Mouse (Mus musculus) hematopoietic multipotent progenitor cell, adult 10-12 weeks (in vitro differentiated cells): ENCODE results near the gene Cstl1. TPM values are rescaled to one million over a fixed set of nuclear protein-coding genes. Genes with fewer than 3 reads are reported as not detected.

ENCODE experiments used
- polyA plus RNA-seq: library from polyadenylated mRNA; stranded (reverse); fragments of >175 nt; gene quantifications from 2 replicates; pipeline ENCODE4 v1.2.3, GENCODE M21; 2012; ENCODE audit warnings: low replicate concordance

Cstl1 gene
- not detected in 2 replicates for polyA plus RNA-seq

DNA sequence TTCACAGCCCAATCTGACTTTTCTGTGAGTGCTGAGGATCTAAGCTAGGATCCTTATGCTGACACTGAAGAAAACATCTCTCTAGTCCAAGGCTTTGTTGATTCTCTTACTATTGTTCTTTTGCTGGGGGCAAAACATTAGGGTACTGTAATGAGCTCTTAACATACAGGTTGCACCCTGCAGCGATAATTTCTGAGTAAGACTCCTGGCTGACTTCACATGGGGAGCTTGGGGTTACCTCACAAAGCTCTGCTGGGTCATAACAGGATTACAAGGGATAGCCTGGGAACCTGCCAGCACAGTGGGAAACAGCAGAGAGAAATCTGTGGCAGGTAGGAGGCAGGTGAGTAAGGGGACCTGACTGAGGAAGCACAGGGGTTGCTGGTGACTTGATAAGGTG, at the start of gene Cstl1:
TSS of gene Cstl1 (plus strand) at position 301 of the 400 bp plus-strand sequence.

GRCm38 (mm10) chr2:148732327-148733000, 17.7 kb upstream of the Cstl1 start, which contains the start of gene Napb:
Napb (minus strand) TSS chr2:148732467.

GRCm38 (mm10) chr2:148771397-148771796, 21.2 kb downstream of the Cstl1 start, which contains the start of gene Cst11:
Cst11 (minus strand) TSS chr2:148771497.

DNA sequence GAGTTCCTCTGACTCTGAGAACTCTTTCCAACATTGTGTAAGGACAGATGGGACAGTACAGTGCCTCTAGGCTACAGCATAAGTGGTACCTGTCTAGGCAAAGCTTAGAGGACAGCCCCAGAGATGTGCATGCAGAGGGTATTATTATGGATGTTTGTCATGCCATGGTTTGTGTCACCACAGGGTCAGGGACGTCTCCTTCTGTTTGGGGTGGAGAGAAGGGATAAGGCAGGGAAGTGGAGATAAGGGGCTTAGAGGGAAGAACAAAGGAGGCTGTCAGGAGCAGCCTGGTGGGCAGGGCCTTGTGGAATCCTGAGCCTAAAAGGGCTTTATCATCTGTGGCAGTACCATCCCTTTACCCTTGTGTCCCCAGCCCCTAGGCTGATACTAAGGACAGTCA, 31.6 kb downstream of the Cstl1 start, which contains the start of gene 8030411F24Rik:
TSS of gene 8030411F24Rik (plus strand) at position 301 of the 400 bp plus-strand sequence.

GRCm38 (mm10) chr2:148789142-148789541, 39.0 kb downstream of the Cstl1 start, which contains the start of gene Cst12:
Cst12 (plus strand) TSS chr2:148789361.

GRCm38 (mm10) chr2:148798485-148798884, 48.3 kb downstream of the Cstl1 start, which contains the start of gene Cst8:
Cst8 (plus strand) TSS chr2:148798785.

Other genes starting within 250 kb of the Cstl1 start
- gene Nxt1, start 77.8 kb upstream of the Cstl1 start, polyA plus RNA-seq, result 18.2 and 18.4 TPM in 2 replicates
- gene Gzf1, start 69.3 kb upstream of the Cstl1 start, polyA plus RNA-seq, result 6.3 and 9.9 TPM in 2 replicates
- gene Napb, start 17.9 kb upstream of the Cstl1 start, polyA plus RNA-seq, result 0.05 and 0.13 TPM in 2 replicates
- gene Cst11, start 21.1 kb downstream of the Cstl1 start, polyA plus RNA-seq, result not detected in 2 replicates
- not detected in 2 replicates for gene 8030411F24Rik, start 31.7 kb downstream of the Cstl1 start, polyA plus RNA-seq
- not detected in 2 replicates for gene Cst12, start 39.0 kb downstream of the Cstl1 start, polyA plus RNA-seq
- gene Cst8, start 48.4 kb downstream of the Cstl1 start, polyA plus RNA-seq, result not detected in 2 replicates
- not detected in 2 replicates for gene Cst13, start 69.7 kb downstream of the Cstl1 start, polyA plus RNA-seq
- not detected in 2 replicates for gene Cst9, start 84.8 kb downstream of the Cstl1 start, polyA plus RNA-seq
- not detected in 2 replicates for gene 9230104L09Rik, start 114.7 kb downstream of the Cstl1 start, polyA plus RNA-seq
- gene Cst3, start 125.3 kb downstream of the Cstl1 start, polyA plus RNA-seq, result 1,287 and 1,290 TPM in 2 replicates